Mouse (Mus musculus): ENCODE measurements around the gene Ccdc9.
"Not testable (repeated sequence)": the region's sequence is repeated elsewhere in the genome, so short reads cannot be mapped to it uniquely, and the experiment has no call there.

The Ccdc9 gene

DNA sequence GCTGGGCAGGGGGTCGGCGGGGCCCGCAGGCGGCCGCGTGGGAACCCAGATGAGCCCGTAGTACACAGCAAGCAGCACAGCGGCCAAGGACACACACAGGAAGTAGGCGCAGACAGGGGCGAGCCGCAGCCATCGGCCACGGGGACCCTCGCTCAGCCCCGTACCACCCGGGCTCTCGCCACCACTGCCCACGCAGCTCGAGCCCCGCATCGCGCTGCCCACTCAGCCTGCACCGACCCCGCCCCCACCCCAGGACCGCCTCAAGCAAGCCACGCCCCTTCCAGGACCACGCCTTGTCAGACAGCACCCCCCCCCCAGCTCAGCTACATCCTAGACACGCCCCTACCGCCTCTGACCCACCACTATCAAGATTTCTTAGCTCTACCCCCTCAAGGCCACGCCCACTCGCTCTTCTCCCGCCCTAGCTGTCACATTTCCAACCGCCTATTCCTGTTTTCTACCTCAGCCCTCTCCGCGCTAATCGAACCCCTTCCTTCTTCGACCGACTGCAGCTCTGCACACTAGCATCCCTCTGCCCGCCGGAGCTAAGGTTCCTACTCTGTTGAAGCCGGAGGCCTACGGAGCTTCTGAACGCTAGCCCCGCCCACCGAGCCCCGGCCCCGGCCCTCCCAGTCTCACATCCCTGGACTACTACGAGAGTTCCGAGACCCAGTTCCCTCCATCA, 13.4 kb downstream of the Ccdc9 start, which contains the start of gene Inafm1:
Inafm1 (minus strand) TSS at position 537 of the 685 bp plus-strand sequence.
- peak; percentile 88 to 92 for DNase-seq (ENCODE audit: low spot score in 2 of 2)

- peak; percentile 80 to 90 for DNase-seq (ENCODE audit: low spot score in 2 of 2)
Observed at GRCm38 (mm10) chr7:16272681-16273080, 13.9 kb downstream of the Ccdc9 start.

DNA sequence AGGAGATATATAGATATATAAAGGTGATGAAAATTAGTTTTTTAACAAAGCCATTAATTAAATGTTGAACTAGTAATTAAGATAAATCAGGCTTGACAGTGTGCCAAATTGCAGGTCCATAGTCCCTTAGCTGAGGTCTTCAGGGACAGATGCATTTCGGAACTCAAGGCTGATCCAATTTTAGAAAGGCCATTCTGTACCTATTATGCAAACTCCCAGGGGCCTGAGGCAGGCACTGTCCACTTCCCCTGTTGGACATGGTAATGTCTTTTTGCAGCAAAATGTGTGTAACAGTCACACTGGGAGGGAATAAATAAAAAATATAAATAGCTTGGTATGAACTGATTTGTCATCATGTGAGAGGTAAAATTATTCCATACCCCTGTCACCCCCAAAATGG, 15.5 kb downstream of the Ccdc9 start:
- no peak for DNase-seq (ENCODE audit: low spot score in 2 of 2)

DNA sequence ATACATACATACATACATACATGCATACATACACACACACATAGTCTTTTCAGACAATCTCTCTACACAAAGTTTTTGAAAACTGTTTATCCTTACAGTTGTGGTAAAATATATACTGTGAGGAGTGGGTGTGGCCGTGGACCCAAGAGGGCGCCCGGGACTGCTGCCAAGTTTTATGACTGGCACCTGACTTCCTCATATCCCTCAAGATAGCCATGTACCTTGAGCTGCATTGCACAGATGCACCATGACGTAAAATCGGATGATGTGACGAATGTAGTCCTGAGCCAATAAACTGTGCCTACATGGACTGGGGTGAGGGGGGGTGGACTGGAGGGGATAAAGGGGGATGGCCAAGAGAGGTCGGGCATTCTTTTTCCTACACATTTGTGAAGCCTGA, 20.0 kb downstream of the Ccdc9 start:
- not testable (repeated sequence) for DNase-seq (ENCODE audit: low spot score in 2 of 2)

GRCm38 (mm10) chr7:16265856-16266255, 20.7 kb downstream of the Ccdc9 start:
- DNase-seq (ENCODE audit: low spot score in 2 of 2) = no peak

DNA sequence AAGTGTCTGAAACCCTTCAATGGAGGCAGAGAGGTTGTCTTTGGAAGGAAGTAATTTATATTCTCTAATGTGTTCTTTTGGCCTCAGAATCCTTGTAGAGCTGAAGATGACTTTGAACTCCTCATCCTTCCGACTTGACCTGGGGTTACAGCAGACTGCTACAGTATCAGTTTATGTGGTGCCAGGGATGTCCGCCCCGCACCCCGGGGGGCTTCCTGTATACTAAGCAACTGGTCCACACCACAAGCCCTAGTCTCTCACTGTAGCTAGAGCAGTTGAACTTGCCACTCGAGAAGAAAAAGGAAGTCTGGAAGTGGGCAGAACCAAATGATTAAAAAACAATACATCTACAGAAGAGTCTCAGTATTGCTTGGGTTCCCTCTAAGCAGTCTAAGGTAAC, 22.8 kb downstream of the Ccdc9 start:
- DNase-seq (ENCODE audit: low spot score in 2 of 2) = peak in 1 of 2 experiments; percentile 11

DNA sequence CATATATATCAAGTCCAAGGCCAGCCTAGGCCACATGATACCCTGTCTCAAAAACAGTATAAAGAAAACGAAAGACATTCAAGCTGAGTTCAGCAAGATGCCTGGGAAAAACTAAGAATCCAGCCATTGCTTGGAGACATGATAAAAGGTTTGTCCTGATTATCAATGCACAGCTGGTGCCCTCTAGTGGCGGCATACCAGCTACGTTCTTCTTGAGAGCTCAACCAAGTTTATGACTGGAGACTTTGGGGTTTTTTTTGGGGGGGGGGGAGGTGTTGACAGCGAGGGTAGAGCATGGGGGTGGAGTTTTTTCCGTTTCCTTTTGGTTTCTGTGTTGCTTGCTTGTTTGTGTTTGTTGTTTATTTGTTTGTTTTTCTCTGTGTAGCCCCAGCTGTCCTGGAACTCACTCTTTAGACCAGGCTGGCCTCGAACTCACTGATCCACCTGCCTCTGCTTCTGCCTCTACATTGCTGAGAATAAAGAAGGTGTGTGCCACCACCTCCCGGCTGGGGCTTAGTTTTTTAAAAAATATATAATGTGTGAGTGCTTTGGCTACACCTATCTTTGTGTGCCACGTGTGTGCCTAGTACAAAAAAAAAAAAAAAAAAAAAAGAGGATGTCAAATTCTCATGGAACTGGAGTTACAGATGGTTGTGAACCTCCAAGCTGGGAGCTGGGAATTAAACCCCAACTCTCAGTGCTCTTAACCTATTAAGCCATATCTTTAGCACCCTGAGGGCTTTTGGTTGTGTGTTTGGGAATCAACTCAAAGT, 23.4 kb downstream of the Ccdc9 start:
- peak; percentile 79 to 92 for DNase-seq (ENCODE audit: low spot score in 2 of 2)

GRCm38 (mm10) chr7:16261097-16261496, 25.5 kb downstream of the Ccdc9 start:
- DNase-seq (ENCODE audit: low spot score in 2 of 2) = no peak

DNA sequence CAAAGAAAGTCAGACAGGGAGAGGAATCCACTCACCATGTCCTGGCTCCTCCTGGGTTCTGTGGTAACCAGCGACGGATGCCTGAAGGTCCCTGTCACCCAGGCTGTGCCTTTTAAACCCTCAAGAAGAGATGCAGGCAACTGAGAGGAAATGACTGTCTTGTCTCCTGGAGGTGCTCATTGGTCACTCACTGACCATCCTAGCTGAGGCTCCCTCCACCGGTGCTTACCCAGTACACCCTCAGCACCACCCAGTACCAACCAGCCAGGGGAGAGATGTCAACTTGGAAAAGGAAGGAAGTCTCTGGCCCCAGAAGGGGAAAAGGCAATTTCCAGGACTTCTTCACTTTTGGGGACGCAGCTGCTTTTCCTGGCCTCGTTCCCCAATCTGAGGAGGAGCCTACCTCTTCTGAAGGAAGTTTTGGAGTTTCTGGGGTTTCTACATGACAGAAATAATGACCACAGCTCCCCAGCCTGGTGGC, 27.4 kb downstream of the Ccdc9 start, which contains the start of gene C5ar1:
C5ar1 (minus strand) TSS at position 431 of the 481 bp plus-strand sequence.
- no peak for DNase-seq (ENCODE audit: low spot score in 2 of 2)

- DNase-seq (ENCODE audit: low spot score in 2 of 2) = no peak
Observed at GRCm38 (mm10) chr7:16257830-16258229, 28.8 kb downstream of the Ccdc9 start.

DNA sequence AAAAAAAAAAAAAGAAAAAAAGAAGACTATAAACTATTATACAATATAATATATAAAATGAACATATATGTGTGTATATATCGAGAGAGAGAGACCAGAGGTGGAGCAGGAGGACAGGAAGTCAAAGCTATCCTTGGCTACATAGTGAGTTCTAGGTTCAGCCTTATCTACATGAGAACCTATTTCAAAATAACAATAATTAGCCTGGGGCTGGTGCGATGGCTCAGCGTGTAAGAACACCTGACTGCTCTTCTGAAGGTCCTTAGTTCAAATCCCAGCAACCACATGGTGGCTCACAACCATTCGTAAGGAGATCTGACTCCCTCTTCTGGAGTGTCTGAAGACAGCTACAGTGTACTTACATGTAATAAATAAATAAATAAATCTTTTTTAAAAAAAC, 30.6 kb downstream of the Ccdc9 start:
- DNase-seq (ENCODE audit: low spot score in 2 of 2) = not testable (repeated sequence)

GRCm38 (mm10) chr7:16254195-16254594, 32.4 kb downstream of the Ccdc9 start:
- DNase-seq (ENCODE audit: low spot score in 2 of 2) = no peak

DNA sequence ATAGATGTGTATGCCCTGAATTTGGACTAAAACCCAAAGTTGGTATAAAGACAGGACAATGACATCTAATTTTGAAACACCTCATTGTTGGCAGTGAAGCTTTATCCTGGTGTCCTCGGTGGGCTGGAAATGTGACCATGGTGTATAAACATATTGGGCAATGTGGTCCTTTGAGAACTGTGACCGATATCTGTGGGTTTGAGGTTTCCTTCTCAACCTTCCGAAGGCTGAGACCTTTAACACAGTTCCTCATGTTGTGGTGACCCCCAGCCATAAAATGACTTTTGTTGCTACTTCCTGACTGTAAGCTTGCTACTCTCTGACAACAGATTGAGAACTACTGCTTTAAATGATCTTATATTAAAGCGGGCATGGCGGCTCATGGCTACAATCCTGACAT, 35.9 kb downstream of the Ccdc9 start:
- DNase-seq (ENCODE audit: low spot score in 2 of 2) = no peak

DNA sequence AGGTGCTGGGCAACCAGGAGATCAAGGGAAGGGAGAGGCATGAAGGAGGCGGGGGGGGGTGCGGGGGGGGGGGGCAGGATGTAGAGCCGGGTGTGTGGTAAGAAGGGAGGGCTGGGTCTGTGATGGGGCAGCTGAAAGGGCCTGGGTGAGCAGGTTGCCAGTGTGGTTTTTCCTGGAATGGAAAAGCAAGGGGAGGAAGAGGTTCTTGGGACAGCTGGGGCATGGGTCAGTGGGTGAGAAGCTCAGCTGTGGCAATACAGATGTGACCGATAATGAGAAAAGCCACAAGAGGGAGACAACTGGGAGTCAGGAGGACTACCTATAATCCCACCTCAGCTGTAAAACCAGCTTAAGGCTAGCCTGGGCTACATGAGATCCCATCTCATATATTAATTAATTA, 40.6 kb downstream of the Ccdc9 start:
- no peak for DNase-seq (ENCODE audit: low spot score in 2 of 2)

DNA sequence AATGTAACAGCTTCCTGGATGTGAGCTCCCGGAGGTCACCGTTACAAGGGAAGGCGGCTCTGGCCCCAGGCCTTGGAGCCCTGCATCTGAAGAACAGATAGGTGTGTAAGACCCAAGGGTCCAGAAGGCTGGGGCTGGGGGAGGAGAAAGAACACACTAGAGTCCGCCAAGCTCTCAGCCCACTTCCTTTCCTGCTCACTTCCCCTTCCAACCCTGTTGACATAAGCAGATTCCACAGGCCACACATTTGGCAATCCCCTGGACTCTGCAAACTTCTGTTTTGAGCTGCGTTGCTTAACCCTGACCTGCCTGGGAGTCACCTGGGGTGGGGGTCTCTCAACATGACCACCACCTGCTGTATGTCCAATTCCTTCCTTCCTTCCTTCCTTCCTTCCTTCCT, 42.5 kb downstream of the Ccdc9 start, which contains the start of gene C5ar2:
C5ar2 (minus strand) TSS at position 88 of the 400 bp plus-strand sequence.
- DNase-seq (ENCODE audit: low spot score in 2 of 2) = no peak

- DNase-seq (ENCODE audit: low spot score in 2 of 2) = no peak
Observed at GRCm38 (mm10) chr7:16242198-16242597, 44.4 kb downstream of the Ccdc9 start.

DNA sequence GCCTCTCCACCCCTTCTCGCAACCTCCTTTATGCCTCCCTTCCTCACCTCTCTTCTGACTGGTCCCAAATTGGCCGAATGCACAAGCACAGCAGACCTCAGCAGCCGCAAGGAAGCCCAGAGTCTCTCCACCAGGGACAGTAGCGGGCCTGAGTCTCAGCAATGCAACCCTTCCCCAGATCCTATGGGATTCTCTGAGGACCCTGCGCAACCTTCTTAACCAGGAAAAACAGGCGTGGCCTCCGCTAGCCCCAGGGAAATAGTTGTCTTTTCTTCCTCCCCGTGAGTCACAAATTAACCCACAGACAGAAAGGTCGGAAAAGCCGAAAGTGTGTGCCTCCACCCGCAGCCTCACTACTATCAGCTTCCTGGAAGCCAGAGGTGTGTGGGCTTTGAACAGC, 44.8 kb downstream of the Ccdc9 start:
- DNase-seq (ENCODE audit: low spot score in 2 of 2) = no peak

GRCm38 (mm10) chr7:16240978-16241303, 45.7 kb downstream of the Ccdc9 start:
- DNase-seq (ENCODE audit: low spot score in 2 of 2) = no peak

DNA sequence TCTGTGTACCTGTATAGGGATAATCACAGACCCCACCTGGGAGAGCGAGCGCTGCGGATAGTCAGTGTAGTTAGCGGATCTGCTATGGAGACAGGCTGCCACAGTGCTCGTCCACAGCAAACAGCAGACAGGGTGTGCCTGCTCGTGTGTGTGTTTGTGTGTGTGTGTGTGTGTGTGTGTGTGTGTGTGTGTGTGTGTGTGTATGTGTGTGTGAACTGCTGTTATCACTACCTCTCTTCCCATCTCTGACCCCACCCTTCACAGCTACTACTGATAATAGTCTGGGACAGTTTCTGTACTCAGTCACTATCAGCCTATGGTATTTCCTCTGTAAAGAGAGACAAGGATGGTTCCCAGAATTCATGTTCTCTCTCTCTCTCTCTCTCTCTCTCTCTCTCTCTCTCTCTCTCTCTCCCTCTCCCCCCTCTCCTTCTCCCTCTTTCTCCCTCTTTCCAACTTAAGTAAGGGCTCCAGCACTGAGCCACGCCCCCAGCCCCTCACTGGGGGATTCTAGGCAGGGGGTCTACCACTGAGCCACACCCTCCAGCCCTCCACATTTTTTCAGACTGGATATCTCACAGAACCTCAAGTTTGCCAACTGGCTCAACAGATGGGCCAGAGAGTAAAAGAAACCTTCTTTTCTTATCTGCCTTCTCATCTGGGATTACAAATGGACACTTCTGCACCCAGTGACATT, 46.2 kb downstream of the Ccdc9 start:
- DNase-seq (ENCODE audit: low spot score in 2 of 2) = no peak

GRCm38 (mm10) chr7:16239554-16239997, 47.0 kb downstream of the Ccdc9 start:
- peak; percentile 58 to 80 for DNase-seq (ENCODE audit: low spot score in 2 of 2)

- no peak for DNase-seq (ENCODE audit: low spot score in 2 of 2)
Observed at GRCm38 (mm10) chr7:16229869-16230268, 56.7 kb downstream of the Ccdc9 start.

Data from spleen, postnatal 4 days (tissue).